8 mouse cellular contexts compared by ENCODE assay signal in the genomic region with DNA sequence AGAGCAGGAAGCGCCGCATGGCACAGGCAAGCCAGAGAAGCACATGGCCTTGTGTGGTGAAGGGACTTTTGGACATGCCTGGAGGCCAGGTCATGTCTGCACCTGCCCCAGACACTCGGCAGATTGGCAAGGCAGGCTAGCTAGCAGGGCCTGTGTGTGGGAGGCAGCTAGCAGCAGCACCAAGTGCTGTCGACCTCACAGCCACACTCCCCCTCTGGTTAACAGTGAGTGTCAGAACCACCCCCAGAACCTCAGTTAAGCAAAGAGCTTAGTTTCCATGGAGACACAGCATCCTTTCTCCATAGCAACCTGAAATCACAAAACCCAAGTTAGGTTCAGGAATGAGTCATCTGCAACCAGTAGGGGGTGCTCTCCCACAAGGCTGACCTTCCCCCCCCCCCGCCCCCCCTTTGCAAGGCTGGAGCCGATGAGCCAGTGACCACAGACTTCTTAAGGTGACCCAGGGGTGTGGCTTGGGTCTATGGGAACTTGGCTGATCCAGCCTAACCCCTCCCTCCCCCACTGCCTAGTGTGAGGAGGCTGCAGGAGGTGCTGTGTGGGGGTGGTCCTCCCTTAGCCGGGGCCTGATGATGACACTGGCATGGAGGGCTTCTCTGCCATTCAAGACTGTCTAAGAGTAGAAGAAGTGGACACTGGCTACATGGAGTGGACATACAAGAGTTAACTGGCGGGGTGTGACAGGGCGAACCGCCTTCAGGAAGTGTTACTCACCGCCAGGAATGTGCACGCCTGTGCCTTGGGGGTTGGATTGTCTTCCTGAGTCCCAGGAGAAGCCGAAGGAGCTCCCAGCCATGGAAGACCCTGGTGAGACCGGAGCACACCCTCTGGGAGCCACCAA. TPM values are rescaled to one million over a fixed set of nuclear protein-coding genes. Genes with fewer than 3 reads are reported as not detected.
A peak's percentile ranks its signal among the peaks of the same experiment; 100 is the strongest.
DNase-seq lines count a peak whose midpoint lies in the region; ATAC-seq and TF ChIP-seq lines count a peak whose summit lies in the region.

A gene (plus strand): TSS at position 435 of the 859 bp plus-strand sequence.

- peaks cover 3% of the 10 kb centered on the region for H3K4me1 ChIP-seq in embryonic facial prominence, embryonic 11.5 days (ENCODE audit: control insufficient read depth, insufficient read depth, low read length)
- H3K4me1 ChIP-seq in heart, postnatal 0 days (ENCODE audit: control insufficient read depth, insufficient read depth): peaks cover 10% of the 10 kb centered on the region
- peaks cover 13% of the 10 kb centered on the region for H3K4me1 ChIP-seq in liver, embryonic 15.5 days (replicated peaks)
- peaks cover 48% of the 10 kb centered on the region for H3K4me1 ChIP-seq in olfactory bulb, adult 2 months (ENCODE audit: control insufficient read depth, insufficient read depth, low read length)

- peak within 1 kb of the TSS; percentile 22; the same call in 1 of the 2 replicates for H3K9ac ChIP-seq in embryonic facial prominence, embryonic 11.5 days (replicated peaks; ENCODE audit: low read length)
- no peak within 1 kb of the TSS for H3K9ac ChIP-seq in heart, postnatal 0 days (replicated peaks; ENCODE audit: low read depth, low read length)
- no peak within 1 kb of the TSS for H3K9ac ChIP-seq in liver, embryonic 15.5 days

- 0 out of 2 replicates have a peak, but pooled peaks have one; percentile 25 for TF ChIP-seq POLR2A in olfactory bulb, adult 2 months (IDR thresholded peaks at IDR 0.05; ENCODE audit: insufficient read depth, low read depth, low read length)

- peak; percentile 77 to 81 for DNase-seq in right cerebral cortex, adult 2 months (ENCODE audit: low spot score in 2 of 2)
- no peak for DNase-seq in right cerebral cortex, postnatal 25 days
- peak; percentile 71 for DNase-seq in embryonic facial prominence, embryonic 11.5 days (ENCODE audit: low spot score)
- DNase-seq in heart, postnatal 0 days (ENCODE audit: low spot score): peak; percentile 70
- peak; percentile 64 to 77 for DNase-seq in kidney, postnatal 25 days

- no peak for TF ChIP-seq EP300 in heart, postnatal 0 days (IDR thresholded peaks at IDR 0.05; ENCODE audit: low read depth)

- H3K4me3 ChIP-seq in embryonic facial prominence, embryonic 11.5 days (ENCODE audit: low read depth, low read length): peak within 1 kb of the TSS; percentile 7; the same call in 1 of the 2 replicates
- peak within 1 kb of the TSS; percentile 29 for H3K4me3 ChIP-seq in heart, postnatal 0 days (ENCODE audit: low read depth, low read length)
- peak within 1 kb of the TSS; percentile 10; the same call in 1 of the 2 replicates for H3K4me3 ChIP-seq in liver, embryonic 15.5 days (replicated peaks)
- peak within 1 kb of the TSS; percentile 48 for H3K4me3 ChIP-seq in olfactory bulb, adult 2 months (ENCODE audit: insufficient read depth, low read depth, low read length)

- peaks cover 23% of the 10 kb centered on the region for H3K27me3 ChIP-seq in embryonic facial prominence, embryonic 11.5 days (ENCODE audit: control insufficient read depth, insufficient read depth, low read length)
- H3K27me3 ChIP-seq in heart, postnatal 0 days (ENCODE audit: control insufficient read depth, insufficient read depth, low read length): peaks cover 17% of the 10 kb centered on the region; the same call in 1 of the 2 replicates
- H3K27me3 ChIP-seq in liver, embryonic 15.5 days: peaks cover 46% of the 10 kb centered on the region

- H3K27ac ChIP-seq in embryonic facial prominence, embryonic 11.5 days (replicated peaks; ENCODE audit: low read depth, low read length): no peak within 1 kb of the TSS
- peak within 1 kb of the TSS; percentile 46 for H3K27ac ChIP-seq in heart, postnatal 0 days (ENCODE audit: low read depth)
- H3K27ac ChIP-seq in liver, embryonic 15.5 days (replicated peaks): no peak within 1 kb of the TSS
- peak within 1 kb of the TSS; percentile 99 for H3K27ac ChIP-seq in olfactory bulb, adult 2 months (ENCODE audit: insufficient read depth, low read depth, low read length)

- H3K36me3 ChIP-seq in embryonic facial prominence, embryonic 11.5 days (replicated peaks; ENCODE audit: control insufficient read depth, insufficient read depth, low read depth, low read length): peaks cover 2% of the 10 kb centered on the region
- H3K36me3 ChIP-seq in heart, postnatal 0 days (replicated peaks; ENCODE audit: control insufficient read depth, insufficient read depth, low read length): peaks cover 44% of the 10 kb centered on the region
- peaks cover 28% of the 10 kb centered on the region for H3K36me3 ChIP-seq in liver, embryonic 15.5 days (replicated peaks)

- H3K9me3 ChIP-seq in embryonic facial prominence, embryonic 11.5 days (replicated peaks; ENCODE audit: control insufficient read depth, low read length): no peaks in the 10 kb centered on the region
- H3K9me3 ChIP-seq in heart, postnatal 0 days (replicated peaks; ENCODE audit: control insufficient read depth, low read length): no peaks in the 10 kb centered on the region
- H3K9me3 ChIP-seq in liver, embryonic 15.5 days (replicated peaks): no peaks in the 10 kb centered on the region

- ATAC-seq in embryonic facial prominence, embryonic 11.5 days (replicated peaks; ENCODE audit: insufficient number of reproducible peaks, low FRiP score, low TSS enrichment, low read depth): 0 out of 2 replicates have a peak, but pooled peaks have one; percentile 16
- ATAC-seq in heart, postnatal 0 days (ENCODE audit: insufficient read depth, low read depth): peak; percentile 79
- no peak for ATAC-seq in liver, embryonic 15.5 days (ENCODE audit: insufficient read depth)
- no peak for ATAC-seq in erythroblast, adult 5-6 weeks (replicated peaks; ENCODE audit: low FRiP score, poor library complexity, severe bottlenecking)

- TF ChIP-seq CTCF in heart, postnatal 0 days (IDR thresholded peaks at IDR 0.05; ENCODE audit: low read depth): peak; percentile 48
- TF ChIP-seq CTCF in olfactory bulb, adult 2 months (IDR thresholded peaks at IDR 0.05; ENCODE audit: insufficient read depth, low read depth, low read length): no peak; the same call in 1 of the 2 replicates

- H3K4me2 ChIP-seq in embryonic facial prominence, embryonic 11.5 days (ENCODE audit: low read depth, low read length): peak within 1 kb of the TSS; percentile 26
- H3K4me2 ChIP-seq in heart, postnatal 0 days (ENCODE audit: low read depth, low read length): peak within 1 kb of the TSS; percentile 51
- peak within 1 kb of the TSS; percentile 18 for H3K4me2 ChIP-seq in liver, embryonic 15.5 days

- 16% methylated on average over 13 of the region's 14 CpGs for WGBS in embryonic facial prominence, embryonic 11.5 days
- 20% methylated on average over 14 of the region's 14 CpGs for WGBS in heart, postnatal 0 days
- 16% methylated on average over 14 of the region's 14 CpGs for WGBS in liver, embryonic 15.5 days (ENCODE audit: insufficient replicate concordance)
- 5% methylated on average over 14 of the region's 14 CpGs for WGBS in olfactory bulb, adult 2 months

RNA-seq across cellular contexts. Expression of the gene that starts here (rescaled TPM):
- polyA plus RNA-seq in embryonic facial prominence, embryonic 11.5 days (2014; fragmentation: Nextera tagmentation; extraction: Ambion mirVana): 0.99 and 1.2 TPM in 2 replicates
- 3.1 and 3.2 TPM in 2 replicates for total RNA-seq in heart, postnatal 0 days (2014; rRNA removed; ENCODE audit: low replicate concordance)
- 0.97 and 1.3 TPM in 2 replicates for polyA plus RNA-seq in heart, postnatal 0 days (2015; fragmentation: Nextera tagmentation; extraction: Ambion mirVana)
- 0.17 and 0.38 TPM in 2 replicates for polyA plus RNA-seq in liver, embryonic 15.5 days (2015; fragmentation: Nextera tagmentation; extraction: Ambion mirVana)
- polyA plus RNA-seq in olfactory bulb, adult 2 months (2012; ENCODE audit: insufficient read depth, insufficient read length, low replicate concordance, missing spikeins): not detected in 2 replicates
- total RNA-seq in erythroblast, adult 5-6 weeks (2015; ENCODE audit: low replicate concordance): not detected in 2 replicates
- total RNA-seq in erythroblast, adult 5-6 weeks (2017; ENCODE audit: low replicate concordance): 0.09 TPM in 1 of 2 replicates, not detected in the other

Comparison
In these comparisons a context has a peak if more than half of its experiments do, and no peak if none do; other contexts are left out.
1. ATAC-seq: peak in embryonic facial prominence, embryonic 11.5 days (single experiment) and heart, postnatal 0 days (single experiment); none in liver, embryonic 15.5 days (single experiment) and erythroblast, adult 5-6 weeks (single experiment).
2. H3K27ac ChIP-seq: peak in heart, postnatal 0 days (single experiment) and olfactory bulb, adult 2 months (single experiment); none in embryonic facial prominence, embryonic 11.5 days (single experiment) and liver, embryonic 15.5 days (single experiment).
3. Peak in every context shown above with its lines, with median percentiles within 50 percentile points of each other: H3K4me2 ChIP-seq and H3K4me3 ChIP-seq.